Mouse (Mus musculus) gonadal fat pad, adult 2 months (tissue): Measurements from ENCODE around the gene Tln1. TPM values are rescaled to one million over a fixed set of nuclear protein-coding genes. Genes with fewer than 3 reads are reported as not detected.

Experiments
- DNase-seq: peaks from one replicate; pipeline ENCODE4 v3.0.0-alpha.2; 2012; ENCODE audit warnings: low read depth
- polyA plus RNA-seq: library from polyadenylated mRNA; depleted of rRNA; stranded (reverse); fragments of >200 nt; gene quantifications from 2 replicates; pipeline ENCODE4 v1.2.3, GENCODE M21; 2012

Gene Tln1
- polyA plus RNA-seq, 1 experiment = 105 TPM

DNA sequence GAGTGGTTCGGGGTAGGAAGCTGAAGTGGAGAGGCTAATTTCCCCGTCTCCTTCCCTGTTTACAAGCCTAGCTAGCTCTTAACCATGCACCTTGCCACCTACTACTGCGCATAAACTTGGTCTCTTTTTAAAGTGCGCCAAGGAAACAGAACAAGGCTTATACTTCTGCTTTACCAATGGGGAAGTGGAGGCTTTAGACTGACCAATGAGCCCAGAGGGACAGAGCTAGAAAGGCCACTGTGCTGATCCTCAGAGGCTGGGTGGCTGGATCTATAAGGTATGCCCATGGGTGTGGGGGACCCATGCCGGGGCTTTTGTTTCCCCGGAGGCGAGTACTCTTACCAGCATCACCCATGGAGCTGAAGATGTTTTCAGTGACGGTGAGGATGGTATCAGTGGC lies 15.3 kb downstream of the Tln1 start:
- DNase-seq = no peak

GRCm38 (mm10) chr4:43546375-43547047 lies 16.0 kb downstream of the Tln1 start:
- no peak for DNase-seq

- no peak for DNase-seq
These were observed 20.4 kb downstream of the Tln1 start for GRCm38 (mm10) chr4:43542044-43542443.

DNA sequence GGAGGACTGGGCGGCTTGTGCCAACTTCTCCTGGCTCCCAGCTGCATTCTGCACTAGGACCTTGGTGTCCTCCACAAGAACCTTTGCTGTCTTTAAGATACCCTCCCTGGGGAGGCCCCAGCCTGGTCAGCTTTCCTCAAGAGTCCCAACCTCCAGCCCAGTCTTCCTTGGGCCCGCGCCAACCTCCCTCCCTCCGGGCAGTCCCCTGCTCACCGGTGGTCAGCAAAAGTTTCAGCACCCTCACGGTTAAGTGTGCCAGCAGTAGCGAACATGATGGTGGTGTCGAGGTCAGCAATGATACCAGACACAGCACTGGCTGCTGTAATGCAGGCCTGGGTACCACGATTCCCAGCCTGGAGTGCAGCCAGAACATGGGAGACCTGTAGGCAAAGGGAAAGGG lies 26.5 kb downstream of the Tln1 start:
- DNase-seq = no peak

GRCm38 (mm10) chr4:43535628-43536027 lies 26.9 kb downstream of the Tln1 start:
- DNase-seq = no peak

DNA sequence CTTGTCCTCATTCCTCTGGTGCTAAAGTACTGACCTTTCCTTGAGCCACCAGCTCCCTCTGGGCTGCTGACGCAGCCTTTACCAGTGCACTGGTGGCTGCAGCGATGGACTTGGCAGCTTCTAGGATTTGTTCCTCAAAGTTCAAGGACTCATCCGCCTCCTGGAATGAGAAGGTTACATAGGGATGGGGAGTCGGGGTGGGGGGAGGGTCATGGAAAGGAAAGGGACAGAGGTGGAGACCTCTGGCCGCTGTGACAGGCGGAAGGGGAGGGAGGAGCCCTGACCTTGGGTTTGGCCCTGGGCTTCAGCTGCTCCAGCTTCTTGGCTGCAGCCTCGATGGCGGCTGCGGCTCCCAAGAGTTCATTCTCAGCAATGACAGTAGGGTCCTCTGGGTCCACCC lies 29.2 kb downstream of the Tln1 start:
- DNase-seq = no peak

DNA sequence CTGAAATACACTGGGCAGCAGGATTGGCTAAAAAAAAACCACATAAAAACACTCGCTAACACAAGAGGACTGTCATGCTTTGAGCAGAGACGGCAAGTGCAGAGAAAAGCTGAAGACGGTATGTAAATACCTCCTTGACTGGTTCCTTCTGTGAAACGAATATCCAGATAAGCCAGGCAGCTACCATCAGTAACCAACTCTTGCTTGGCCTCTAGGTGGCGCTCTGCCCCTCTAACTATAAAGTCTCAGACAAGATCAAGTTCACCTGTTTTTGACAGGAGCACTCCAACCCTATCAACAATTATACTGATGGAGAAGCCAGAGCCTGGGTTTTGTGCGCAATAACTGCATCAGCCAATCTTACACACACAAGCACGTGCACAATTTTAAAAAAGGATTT lies 31.9 kb downstream of the Tln1 start:
- DNase-seq = no peak

- DNase-seq = no peak
These were observed 32.4 kb downstream of the Tln1 start for GRCm38 (mm10) chr4:43530081-43530501.

- DNase-seq = no peak
These were observed 34.0 kb downstream of the Tln1 start for GRCm38 (mm10) chr4:43528487-43528886.

GRCm38 (mm10) chr4:43527880-43528279 lies 34.6 kb downstream of the Tln1 start:
- no peak for DNase-seq

GRCm38 (mm10) chr4:43519956-43520355 lies 42.5 kb downstream of the Tln1 start:
- DNase-seq = no peak

DNA sequence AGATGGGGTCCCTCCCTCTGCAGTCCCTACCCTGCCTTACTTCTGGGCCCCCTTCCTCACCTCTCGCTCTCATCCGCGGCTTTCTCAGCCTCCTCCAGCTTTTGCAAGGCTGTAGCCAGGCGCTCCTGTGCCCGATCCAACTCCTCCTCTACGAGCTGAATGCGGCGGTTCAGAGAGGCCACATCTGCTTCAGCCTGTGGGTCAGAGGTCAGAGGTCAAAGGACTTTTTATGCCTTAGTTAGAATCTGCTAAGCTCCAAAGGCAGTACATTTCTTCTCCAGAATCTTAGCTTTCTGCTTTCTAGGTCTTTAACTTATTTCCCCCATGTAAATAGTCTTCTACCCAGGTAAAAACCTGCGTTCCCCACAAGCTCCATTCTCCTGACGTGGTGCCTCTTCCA lies 42.9 kb downstream of the Tln1 start:
- DNase-seq = no peak

DNA sequence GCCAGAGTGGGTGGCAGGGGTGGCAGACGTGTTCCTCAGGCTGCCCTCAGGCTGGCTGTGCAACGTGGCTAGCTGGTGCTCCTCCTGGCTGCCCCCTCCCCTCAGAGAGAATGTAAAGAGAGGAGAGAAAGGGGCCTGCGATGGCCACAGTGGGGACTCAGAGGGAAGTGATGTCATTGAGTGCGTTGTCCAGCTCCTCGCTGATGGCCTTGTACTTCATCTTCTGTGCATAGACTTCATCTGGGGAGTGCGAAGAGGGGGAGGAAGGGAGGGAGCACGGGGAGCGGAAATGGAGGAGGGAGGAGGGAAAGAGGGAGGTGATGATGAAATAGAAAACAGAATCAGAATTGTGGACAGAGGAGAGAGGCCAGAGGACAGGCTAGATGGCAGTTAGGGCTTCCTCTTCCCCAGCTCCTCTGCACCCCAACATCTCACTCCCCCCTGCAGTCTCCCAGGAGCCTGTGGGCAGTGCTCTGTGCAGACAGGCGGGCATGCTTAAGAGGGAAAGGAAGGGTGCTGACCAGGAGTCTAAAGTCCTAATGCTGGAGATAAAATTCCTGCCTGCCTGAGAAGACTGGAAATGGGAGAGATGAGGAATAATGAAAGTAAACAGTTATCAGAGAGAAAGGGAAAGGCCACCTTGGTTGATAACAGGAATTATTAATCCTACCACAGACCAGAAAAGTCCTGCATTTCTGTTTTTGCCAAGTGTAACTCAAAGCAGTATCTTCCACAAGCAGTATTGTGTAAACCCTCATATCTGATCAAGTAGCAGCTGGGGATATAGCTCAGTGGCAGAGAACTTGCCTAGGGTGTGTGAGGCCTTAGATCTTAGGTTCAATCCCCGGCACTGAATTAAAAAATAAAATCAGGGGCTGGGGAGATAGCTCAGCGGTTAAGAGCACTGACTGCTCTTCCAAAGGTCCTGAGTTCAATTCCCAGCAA lies 46.5 kb downstream of the Tln1 start:
- DNase-seq = no peak

GRCm38 (mm10) chr4:43513791-43514190 lies 48.7 kb downstream of the Tln1 start:
- no peak for DNase-seq

DNA sequence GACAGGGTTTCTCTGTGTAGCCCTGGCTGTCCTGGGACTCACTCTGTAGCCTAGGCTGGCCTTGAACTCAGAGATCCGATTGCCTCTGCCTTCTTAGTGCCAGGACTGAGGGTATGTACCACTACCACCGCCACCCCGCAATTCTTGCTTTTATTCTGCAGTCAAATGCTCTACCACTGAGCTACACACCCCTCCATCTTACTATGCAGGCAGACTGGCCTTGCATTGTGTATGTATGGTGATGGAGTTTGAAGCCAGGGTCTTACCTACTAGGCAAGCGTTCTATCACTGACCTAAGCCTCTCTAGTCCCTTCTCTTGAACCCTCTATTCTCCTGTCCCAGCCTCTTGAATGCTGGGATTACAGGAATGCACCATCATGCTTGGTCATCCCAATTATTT lies 49.2 kb downstream of the Tln1 start:
- no peak for DNase-seq

DNA sequence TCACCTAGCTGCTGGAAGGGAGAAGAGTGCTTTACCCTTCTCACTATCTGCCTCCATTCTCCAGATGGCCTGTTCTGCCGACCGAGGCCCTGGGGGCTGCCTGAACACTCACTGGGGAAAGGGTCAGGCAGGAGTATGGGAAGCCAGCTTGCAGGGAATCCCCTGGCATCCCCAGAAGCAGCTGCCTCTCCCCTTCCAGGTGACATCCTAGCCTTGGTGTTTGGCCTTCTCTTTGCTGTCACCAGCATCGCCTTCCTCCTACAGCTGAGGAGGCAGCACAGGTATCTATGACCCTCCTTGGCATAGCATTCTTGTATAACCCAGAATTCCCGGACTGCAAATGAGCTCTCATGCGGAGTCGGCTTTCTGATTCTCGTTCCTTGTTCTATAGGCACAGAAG lies 49.8 kb downstream of the Tln1 start:
- DNase-seq = no peak

GRCm38 (mm10) chr4:43511675-43512454 lies 50.6 kb downstream of the Tln1 start:
- no peak for DNase-seq

- no peak for DNase-seq
These were observed 53.4 kb downstream of the Tln1 start for GRCm38 (mm10) chr4:43509109-43509508.

GRCm38 (mm10) chr4:43508666-43508997 lies 53.9 kb downstream of the Tln1 start:
- no peak for DNase-seq

GRCm38 (mm10) chr4:43507938-43508665 lies 54.4 kb downstream of the Tln1 start:
- no peak for DNase-seq

DNA sequence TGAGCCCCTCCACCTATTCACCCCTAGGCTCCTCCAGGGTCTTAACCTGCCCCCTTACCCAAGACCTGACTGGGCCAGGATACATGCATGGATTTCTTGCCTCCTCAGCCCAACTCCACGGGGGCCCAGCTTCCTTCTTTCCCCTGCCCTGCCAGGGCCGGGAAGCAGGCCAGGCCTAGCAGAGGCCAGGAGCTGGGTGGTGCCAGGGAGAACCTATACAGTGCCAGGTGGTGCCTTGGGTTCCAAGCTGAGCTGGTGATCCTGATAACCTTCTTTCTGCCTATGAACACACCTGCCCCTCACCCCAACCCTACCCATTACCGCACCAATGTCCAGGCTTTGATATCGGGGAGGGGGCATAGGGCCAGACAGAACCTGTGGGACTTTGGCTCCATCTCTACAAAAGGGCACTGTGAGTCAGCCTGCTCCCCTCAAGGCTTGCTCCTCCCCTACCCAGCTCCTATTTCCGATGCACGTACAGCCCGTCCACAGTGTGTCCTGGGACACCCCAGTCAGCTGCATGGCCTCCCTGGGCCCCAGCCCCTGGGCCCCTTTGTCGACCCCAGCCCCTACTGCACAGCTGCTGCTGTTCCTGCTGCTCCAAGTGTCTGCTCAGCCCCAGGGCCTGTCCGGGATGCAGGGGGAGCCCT lies 55.8 kb downstream of the Tln1 start, which contains the start of gene Car9:
Gene Car9, plus strand, starts transcription at position 431 of the 650 bp plus-strand sequence.
- DNase-seq = no peak
